Comparison of ENCODE assay signal across 25 mouse cellular contexts in the genomic region with DNA sequence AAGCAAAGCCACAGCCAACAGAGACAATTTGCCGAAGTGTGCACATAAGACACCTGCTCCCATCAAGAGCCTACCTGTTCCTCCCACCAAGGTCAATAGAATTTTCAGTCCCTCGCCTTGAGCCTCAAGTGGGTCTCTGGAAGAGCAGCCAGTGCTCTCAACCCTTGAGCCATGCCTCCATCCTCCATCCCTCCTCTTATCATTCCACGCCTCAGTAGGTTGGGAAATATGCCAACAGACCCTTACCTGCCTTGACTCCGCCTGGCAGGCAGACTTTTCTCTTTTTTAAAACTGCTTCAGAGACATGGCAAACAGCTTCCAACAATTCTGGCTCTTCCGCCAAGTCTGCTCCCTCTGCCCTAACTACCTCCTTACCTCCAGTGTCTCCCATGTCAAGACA.
"Had no signal": no experiment of that assay in that cellular context is flagged by ENCODE, and none has a peak within 500 bp of the region (broad histone marks: within the 10 kb centered on the region; RNA-seq: fewer than 3 reads in every experiment).

No protein-coding gene starts in this region.

- ATAC-seq: hindbrain, postnatal 0 days; intestine, embryonic 16.5 days had no signal

- H3K4me2 ChIP-seq: heart, embryonic 11.5 days; heart, embryonic 13.5 days; heart, embryonic 15.5 days; hindbrain, embryonic 13.5 days; hindbrain, embryonic 15.5 days; kidney, embryonic 15.5 days; limb, embryonic 13.5 days; limb, embryonic 15.5 days had no signal

- H3K4me3 ChIP-seq: heart, adult 2 months; heart, embryonic 13.5 days; heart, embryonic 15.5 days; hindbrain, embryonic 13.5 days; hindbrain, embryonic 15.5 days; kidney, embryonic 15.5 days; limb, embryonic 13.5 days; limb, embryonic 15.5 days had no signal

- H3K27ac ChIP-seq: heart, adult 2 months; heart, embryonic 13.5 days; heart, embryonic 15.5 days; hindbrain, embryonic 13.5 days; hindbrain, embryonic 15.5 days; hindbrain, postnatal 0 days; kidney, embryonic 15.5 days; kidney, postnatal 0 days; limb, embryonic 13.5 days; limb, embryonic 15.5 days had no signal

- H3K36me3 ChIP-seq: heart, embryonic 13.5 days; heart, embryonic 15.5 days; hindbrain, embryonic 13.5 days; hindbrain, embryonic 15.5 days; kidney, embryonic 15.5 days; limb, embryonic 13.5 days; limb, embryonic 15.5 days had no signal

- H3K27me3 ChIP-seq: heart, embryonic 15.5 days; hindbrain, embryonic 13.5 days; hindbrain, embryonic 15.5 days; kidney, embryonic 15.5 days; limb, embryonic 13.5 days; limb, embryonic 15.5 days had no signal

- H3K9me3 ChIP-seq: heart, embryonic 13.5 days; heart, embryonic 15.5 days; hindbrain, embryonic 13.5 days; hindbrain, embryonic 15.5 days; kidney, embryonic 15.5 days; limb, embryonic 13.5 days; limb, embryonic 15.5 days had no signal

- DNase-seq: gastrocnemius, postnatal 14 days; gastrocnemius, postnatal 36 days; heart, adult 11 months; heart, adult 2 months; heart, postnatal 14 days; heart, postnatal 36 days; kidney, adult 11 months; kidney, adult 2 months; kidney, adult 9 months; kidney, postnatal 14 days; kidney, postnatal 36 days; layer of hippocampus, adult 9-11 months; layer of hippocampus, postnatal 36 days; left cerebral cortex, postnatal 4 days had no signal

- H3K9ac ChIP-seq: heart, embryonic 13.5 days; heart, embryonic 15.5 days; hindbrain, embryonic 13.5 days; hindbrain, embryonic 15.5 days; kidney, embryonic 15.5 days; limb, embryonic 13.5 days; limb, embryonic 15.5 days had no signal

- H3K4me1 ChIP-seq: heart, embryonic 13.5 days; heart, embryonic 15.5 days; hindbrain, embryonic 13.5 days; hindbrain, embryonic 15.5 days; limb, embryonic 13.5 days; limb, embryonic 15.5 days had no signal
